Mouse (Mus musculus) right cerebral cortex, postnatal 4 days (tissue): ENCODE measurements around the gene Maats1.

ENCODE experiments used
- DNase-seq: peaks from one replicate; pipeline ENCODE4 v3.0.0-alpha.2; 2022

Gene Maats1

GRCm38 (mm10) chr16:38369992-38370484 lies 28.1 kb upstream of the Maats1 start:
- DNase-seq: no peak

- DNase-seq: no peak
Observed at GRCm38 (mm10) chr16:38369431-38369830, 27.5 kb upstream of the Maats1 start.

- DNase-seq: no peak
Observed at GRCm38 (mm10) chr16:38369000-38369399, 27.1 kb upstream of the Maats1 start.

GRCm38 (mm10) chr16:38368336-38368735 lies 26.4 kb upstream of the Maats1 start:
- DNase-seq: no peak

GRCm38 (mm10) chr16:38366231-38366630 lies 24.3 kb upstream of the Maats1 start:
- DNase-seq: no peak

GRCm38 (mm10) chr16:38365390-38365789 lies 23.4 kb upstream of the Maats1 start:
- no peak for DNase-seq

- DNase-seq: no peak
Observed at GRCm38 (mm10) chr16:38363657-38364056, 21.7 kb upstream of the Maats1 start.

GRCm38 (mm10) chr16:38363256-38363595 lies 21.3 kb upstream of the Maats1 start:
- no peak for DNase-seq

- DNase-seq: no peak
Observed at GRCm38 (mm10) chr16:38362493-38363255, 20.7 kb upstream of the Maats1 start.

- no peak for DNase-seq
Observed at GRCm38 (mm10) chr16:38361933-38362332, 20.0 kb upstream of the Maats1 start, which contains the start of gene Popdc2. Gene Popdc2, plus strand, starts transcription at chr16:38362209.

GRCm38 (mm10) chr16:38360317-38360716 lies 18.4 kb upstream of the Maats1 start:
- DNase-seq: no peak

GRCm38 (mm10) chr16:38359857-38360256 lies 17.9 kb upstream of the Maats1 start:
- no peak for DNase-seq

- DNase-seq: no peak
Observed at GRCm38 (mm10) chr16:38359241-38359640, 17.3 kb upstream of the Maats1 start.

- DNase-seq: no peak
Observed at GRCm38 (mm10) chr16:38358256-38358812, 16.4 kb upstream of the Maats1 start.

- no peak for DNase-seq
Observed at GRCm38 (mm10) chr16:38354185-38354913, 12.4 kb upstream of the Maats1 start.

GRCm38 (mm10) chr16:38353642-38354041 lies 11.7 kb upstream of the Maats1 start:
- DNase-seq: no peak

GRCm38 (mm10) chr16:38352851-38353250 lies 10.9 kb upstream of the Maats1 start:
- DNase-seq: no peak

- DNase-seq: no peak
Observed at GRCm38 (mm10) chr16:38352031-38352430, 10.1 kb upstream of the Maats1 start.

GRCm38 (mm10) chr16:38350939-38351338 lies 9.0 kb upstream of the Maats1 start:
- DNase-seq: no peak

GRCm38 (mm10) chr16:38350361-38350855 lies 8.5 kb upstream of the Maats1 start:
- DNase-seq: no peak

- DNase-seq: no peak
Observed at GRCm38 (mm10) chr16:38349881-38350280, 7.9 kb upstream of the Maats1 start.

GRCm38 (mm10) chr16:38348217-38348761 lies 6.3 kb upstream of the Maats1 start:
- no peak for DNase-seq

GRCm38 (mm10) chr16:38347588-38347987 lies 5.6 kb upstream of the Maats1 start:
- no peak for DNase-seq
